Mouse (Mus musculus) lung, adult 18-20 months (tissue): ENCODE data around the gene Tle4.

Source experiments
- DNase-seq, 2 experiments: peaks; one replicate each; pipeline ENCODE4 v3.0.0; 2022; ENCODE audit warnings: mixed read lengths in 2 of 2

The Tle4 gene

DNA sequence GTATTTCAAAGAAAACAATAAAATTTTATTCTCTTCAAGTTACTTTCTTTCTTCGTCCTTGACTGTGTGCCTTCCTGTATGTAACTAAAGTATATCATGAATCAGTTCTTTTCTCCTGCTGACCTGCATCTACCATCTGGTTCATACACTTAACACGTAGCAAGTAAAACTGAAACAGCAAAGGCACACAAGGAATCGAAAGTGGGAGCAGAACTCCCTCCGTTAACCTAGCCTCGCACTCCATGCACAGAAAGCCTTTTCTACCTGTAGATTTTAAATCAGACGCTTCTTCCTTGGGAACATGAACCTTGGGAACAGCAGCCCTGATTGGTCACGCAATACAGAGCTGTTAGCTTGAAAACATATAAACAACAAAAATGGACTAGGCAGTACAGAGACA lies 78.7 kb downstream of the Tle4 start:
- DNase-seq, result no peak

DNA sequence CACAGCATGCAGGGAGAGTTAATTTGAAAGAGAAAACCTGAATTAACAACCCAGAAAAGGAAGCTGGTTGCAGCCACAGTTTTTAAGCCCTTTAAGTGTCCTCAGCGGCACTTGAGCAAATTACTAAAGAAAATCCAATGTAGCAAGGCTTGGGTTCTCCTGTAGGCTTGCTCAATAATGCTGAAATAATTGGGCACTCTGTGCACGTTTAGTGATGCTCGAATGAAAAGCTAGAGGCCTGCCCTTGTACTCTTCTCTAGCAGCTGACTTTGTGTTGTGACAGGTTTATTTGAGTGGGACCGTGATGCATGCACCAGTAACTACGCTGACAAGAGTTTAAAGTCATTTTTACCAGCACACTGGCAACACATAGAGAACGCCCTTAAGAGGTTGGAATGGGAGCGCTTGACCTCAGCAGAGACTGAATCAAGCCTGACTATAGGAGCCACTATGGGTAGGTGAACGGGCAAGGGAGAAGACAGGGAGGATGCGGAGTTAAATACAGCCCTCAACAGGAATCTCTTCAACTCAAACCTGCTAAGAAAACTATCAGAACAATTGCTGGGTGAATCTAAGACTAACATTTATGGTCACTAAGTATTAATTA lies 79.3 kb downstream of the Tle4 start:
- DNase-seq, result peak; percentile 14 to 38

DNA sequence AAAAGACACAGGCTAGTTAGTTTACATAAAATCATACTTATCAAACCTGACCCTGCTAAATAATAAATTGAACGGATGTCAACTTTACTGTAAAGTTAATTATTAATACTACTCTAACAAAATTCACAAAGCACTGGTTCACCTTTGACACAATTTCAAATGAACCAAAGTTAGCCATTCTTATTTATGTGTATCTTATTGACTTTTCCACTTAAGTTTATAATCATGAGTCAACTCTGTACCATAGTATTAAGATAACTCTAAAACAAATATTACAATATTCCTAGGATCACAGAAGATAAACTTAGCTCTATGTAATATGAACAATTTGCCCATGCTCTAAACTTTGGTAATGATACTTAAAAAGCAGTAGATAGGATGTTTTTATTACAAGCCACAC lies 81.4 kb downstream of the Tle4 start:
- DNase-seq, result no peak

DNA sequence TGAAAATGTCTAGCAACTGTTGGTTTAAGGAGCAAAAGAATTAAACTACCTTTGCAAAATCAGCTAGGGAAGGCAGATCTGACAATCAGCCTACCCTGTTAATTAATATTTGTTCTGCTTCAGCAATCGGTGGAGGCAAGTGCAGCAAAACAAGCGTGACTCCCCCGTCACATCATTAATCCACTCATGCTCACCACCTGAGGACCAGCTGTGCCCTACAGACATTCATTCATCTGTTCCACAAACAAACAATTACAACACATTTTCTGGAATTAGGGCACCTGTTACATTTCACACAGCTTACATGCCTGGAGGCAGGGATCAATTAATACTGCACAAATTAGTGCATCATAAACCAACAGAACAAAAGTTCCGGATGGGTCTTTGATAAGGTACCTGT lies 89.0 kb downstream of the Tle4 start:
- DNase-seq, result no peak

DNA sequence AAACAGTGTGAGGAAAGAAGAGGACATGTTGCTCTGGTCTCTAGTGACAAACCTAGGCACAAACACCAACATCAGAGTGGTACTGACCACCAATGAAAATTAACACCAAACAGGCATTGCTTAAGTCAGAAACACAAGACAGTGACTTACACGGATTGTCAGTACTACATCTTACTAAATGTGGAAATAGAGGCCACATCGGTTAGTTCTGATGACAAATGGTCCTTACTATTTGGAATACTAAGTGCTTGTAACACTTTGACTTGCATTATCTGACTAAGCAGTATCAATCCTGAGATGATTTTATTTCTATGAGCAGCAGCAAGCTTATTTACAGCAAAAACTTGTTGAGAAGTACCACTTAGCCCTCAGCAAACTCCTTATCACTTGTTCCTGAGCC lies 89.9 kb downstream of the Tle4 start:
- DNase-seq, result no peak

DNA sequence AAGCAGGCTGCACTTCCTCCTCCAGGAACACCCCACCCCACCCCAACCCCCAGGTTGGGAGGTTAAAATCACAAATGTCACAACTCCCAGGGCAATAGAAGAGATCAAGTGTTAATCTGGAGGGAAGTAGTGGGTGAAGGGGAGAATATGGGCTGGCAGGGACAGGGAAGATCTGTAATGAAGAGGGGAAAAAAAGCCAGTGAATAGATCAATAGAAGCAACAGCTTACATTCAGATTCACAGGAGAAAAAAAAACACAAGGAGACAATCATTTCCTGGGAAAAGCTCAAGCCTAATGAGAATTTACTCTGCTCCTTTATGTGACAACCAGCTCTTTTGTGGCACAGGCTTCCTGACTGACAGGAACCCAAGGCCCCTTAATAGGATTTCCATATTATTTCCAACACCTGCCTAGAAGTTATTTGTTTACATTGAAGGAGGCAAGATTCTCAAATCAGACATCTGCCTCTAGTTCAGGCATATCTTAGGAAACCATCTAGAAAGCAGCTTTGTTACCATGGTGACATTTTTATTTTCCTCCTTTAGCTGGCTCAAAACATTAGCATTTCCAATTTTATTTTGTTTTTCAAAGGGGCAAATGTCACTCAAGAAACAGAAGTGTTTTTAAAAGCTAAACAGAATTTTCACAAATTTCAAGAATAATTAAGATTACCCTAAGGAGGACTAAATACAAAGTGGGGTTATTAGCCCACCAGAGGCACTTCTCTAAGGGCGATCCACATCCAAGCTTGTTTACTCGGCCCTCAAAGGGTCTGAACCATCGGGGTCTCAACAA lies 90.8 kb downstream of the Tle4 start:
- DNase-seq, result no peak

DNA sequence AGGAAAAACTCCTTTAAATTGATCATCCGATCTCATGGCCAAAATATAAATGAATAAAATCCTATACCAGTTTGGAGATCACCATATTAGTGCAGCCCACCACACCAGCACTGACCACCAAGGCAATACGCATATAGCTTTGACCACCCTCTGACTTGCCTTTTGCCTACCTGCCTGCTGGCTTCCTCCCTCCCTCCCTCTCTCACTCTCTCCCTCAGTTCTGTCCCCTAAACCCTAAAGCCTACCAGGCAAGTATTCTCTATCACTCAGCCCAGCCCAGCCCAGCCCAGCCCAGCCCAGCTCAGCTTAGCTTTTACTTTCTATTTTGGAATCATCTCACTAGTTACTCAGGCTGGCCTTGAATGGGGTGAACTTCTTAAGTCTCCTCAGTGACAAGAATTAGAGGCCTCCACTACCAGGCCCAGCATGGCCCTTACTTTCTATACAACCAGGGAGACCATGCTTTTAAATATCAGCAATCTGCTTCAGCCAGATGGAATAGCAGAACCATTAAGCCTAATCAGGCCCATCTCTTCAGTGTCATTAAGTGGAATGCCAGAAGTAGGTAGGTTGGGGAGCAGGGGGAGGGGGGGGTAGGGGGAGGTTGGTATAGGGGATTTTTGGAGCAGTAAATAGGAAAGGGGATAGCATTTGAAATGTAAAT lies 91.8 kb downstream of the Tle4 start:
- DNase-seq, result no peak

DNA sequence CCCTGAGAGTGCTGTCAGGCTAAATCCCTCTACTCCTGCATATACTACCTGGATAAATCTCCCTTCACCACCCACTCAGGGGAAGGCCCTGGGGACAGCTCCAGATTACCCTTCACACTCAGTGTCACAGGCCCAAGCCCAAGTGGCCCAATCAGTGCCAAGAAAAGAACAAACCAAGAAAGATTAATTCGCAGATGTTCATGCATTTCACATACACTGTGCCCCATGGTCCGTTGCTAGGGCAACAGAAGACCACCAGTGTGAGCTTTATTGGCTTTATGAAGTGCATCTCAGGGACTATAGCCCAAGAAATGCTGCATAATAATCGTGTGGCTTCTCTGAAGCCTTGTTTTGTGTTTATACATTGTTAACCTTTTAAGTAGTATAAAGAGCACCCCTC lies 92.5 kb downstream of the Tle4 start:
- no peak for DNase-seq

- no peak for DNase-seq
These were observed 94.0 kb downstream of the Tle4 start for GRCm38 (mm10) chr19:14503862-14504261.

DNA sequence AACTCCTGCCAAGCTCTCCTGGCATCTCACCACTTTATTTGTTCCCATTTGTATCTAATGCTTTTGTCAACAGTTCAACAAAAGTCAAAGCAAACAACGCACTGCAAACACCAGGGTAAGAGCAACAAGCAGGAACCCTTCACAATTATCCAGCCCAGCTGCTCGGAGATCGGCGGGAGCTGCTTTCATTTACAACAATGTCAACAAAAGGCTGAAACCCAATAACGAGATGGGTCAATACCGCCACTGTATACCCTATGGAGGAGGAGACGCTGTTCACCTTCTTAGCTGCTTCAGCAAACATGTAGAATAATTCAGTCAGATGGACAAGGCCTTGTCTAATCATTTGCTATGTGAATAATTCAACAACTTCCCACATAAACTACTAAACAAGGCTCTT lies 95.6 kb downstream of the Tle4 start:
- peak; percentile 10 to 47 for DNase-seq

GRCm38 (mm10) chr19:14499835-14500425 lies 97.9 kb downstream of the Tle4 start:
- no peak for DNase-seq

DNA sequence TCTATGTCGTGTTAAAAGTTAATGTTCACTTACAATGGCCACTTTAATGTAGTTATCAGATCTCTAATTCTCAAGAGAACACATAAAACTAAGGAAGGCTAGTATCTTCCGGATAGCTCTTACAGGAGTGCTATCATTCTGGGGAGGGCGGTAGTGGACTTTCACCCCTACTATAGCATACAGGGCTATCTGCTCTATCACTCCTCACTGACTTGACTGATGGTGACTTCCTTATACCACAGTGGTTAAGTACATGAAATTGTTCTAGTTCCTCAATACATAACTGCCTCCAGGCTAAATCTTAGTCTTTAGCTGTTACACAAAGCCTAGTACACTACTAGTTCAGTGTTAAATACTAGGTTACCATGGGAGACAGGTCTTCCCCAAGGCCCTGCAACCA lies 104.8 kb downstream of the Tle4 start:
- DNase-seq, result no peak

- no peak for DNase-seq
These were observed 110.7 kb downstream of the Tle4 start for GRCm38 (mm10) chr19:14487180-14487579.

- DNase-seq, result no peak
These were observed 112.7 kb downstream of the Tle4 start for GRCm38 (mm10) chr19:14485176-14485575.

DNA sequence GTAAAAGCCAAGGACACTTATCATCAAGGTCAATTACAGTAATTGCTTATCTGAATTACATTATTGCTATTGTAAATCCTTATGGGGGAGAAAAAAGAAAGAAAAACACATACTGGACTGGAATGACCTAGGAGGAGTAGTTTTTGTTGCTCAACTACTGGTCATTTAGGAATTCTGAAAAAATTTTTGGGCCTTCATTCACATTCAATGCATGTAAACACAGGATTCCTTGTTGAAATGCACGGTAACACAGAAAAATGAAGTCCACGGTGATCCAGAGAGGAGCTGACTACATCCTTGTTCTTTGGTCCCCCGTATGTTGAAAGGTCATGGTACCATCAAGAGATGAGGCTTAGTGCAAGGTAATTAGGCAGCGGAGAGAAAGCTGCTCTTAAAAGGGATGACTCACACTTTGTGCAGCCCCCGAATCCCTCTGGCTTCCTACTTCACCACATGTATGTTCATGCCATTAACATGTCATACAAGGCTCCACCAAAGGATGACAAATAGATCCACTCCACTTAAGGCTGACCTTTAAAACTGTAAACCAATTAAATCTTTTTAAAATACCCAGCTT lies 115.2 kb downstream of the Tle4 start:
- no peak for DNase-seq

GRCm38 (mm10) chr19:14481796-14482561 lies 115.9 kb downstream of the Tle4 start:
- DNase-seq, result no peak

- peak; percentile 6 to 34 for DNase-seq
These were observed 118.1 kb downstream of the Tle4 start for GRCm38 (mm10) chr19:14479711-14480110.

DNA sequence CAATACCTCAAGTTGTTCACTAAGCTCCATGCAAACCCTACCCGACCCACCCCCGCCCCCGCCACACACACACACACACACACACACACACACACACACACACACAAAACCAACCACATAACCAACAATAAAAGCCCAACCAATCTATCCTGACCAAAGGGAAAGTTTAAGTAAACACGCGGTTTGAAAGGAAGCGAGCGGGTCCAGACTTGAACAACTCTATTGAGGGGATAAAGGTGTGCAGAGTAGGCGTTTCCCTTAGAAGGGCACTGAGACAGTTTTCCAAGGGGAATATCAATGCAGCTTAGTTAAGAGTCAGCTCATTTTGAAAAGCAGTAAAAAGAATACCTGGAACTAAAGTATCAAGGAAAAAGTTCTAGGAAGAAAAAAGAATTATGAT lies 128.5 kb downstream of the Tle4 start:
- DNase-seq, result no peak

GRCm38 (mm10) chr19:14468733-14469132 lies 129.1 kb downstream of the Tle4 start:
- no peak for DNase-seq

GRCm38 (mm10) chr19:14466020-14466419 lies 131.8 kb downstream of the Tle4 start:
- DNase-seq, result no peak

GRCm38 (mm10) chr19:14463281-14464079 lies 134.4 kb downstream of the Tle4 start:
- DNase-seq, result no peak

GRCm38 (mm10) chr19:14453486-14453885 lies 144.4 kb downstream of the Tle4 start:
- no peak for DNase-seq
